Mouse (Mus musculus) G1E (cell line): ENCODE measurements around the gene Ackr2. TPM values are rescaled to one million over a fixed set of nuclear protein-coding genes. Genes with fewer than 3 reads are reported as not detected.

Experiments
- ATAC-seq: 2 replicates; pipeline ENCODE4 v1.8.0; 2016; ENCODE audit warnings: mild to moderate bottlenecking; ENCODE audit not compliant: insufficient number of reproducible peaks, poor library complexity, low FRiP score, severe bottlenecking; ENCODE audit errors: extremely low read depth
- DNase-seq: peaks from one replicate; pipeline ENCODE4 v3.0.0; 2012; ENCODE audit warnings: low spot score
- H3K27me3 ChIP-seq: 2 replicates; pipeline ENCODE4 v1.6.1; 2012; ENCODE audit warnings: mild to moderate bottlenecking, low read length, inconsistent platforms; ENCODE audit not compliant: insufficient read depth
- H3K36me3 ChIP-seq: replicated peaks from 2 replicates; pipeline ENCODE3; 2012; ENCODE audit warnings: mild to moderate bottlenecking, inconsistent platforms
- H3K4me1 ChIP-seq: 2 replicates; pipeline ENCODE4 v1.6.1; 2012; ENCODE audit warnings: low read depth, low read length, inconsistent platforms, mixed read lengths; ENCODE audit not compliant: insufficient read depth
- H3K4me3 ChIP-seq: 2 replicates; pipeline ENCODE4 v1.5.1; 2012; ENCODE audit warnings: low read depth, mild to moderate bottlenecking, inconsistent platforms, low read length, moderate library complexity, mixed read lengths
- H3K9me3 ChIP-seq: replicated peaks from 2 replicates; pipeline ENCODE4 v1.6.1; 2012; ENCODE audit warnings: inconsistent platforms
- CTCF ChIP-seq: IDR thresholded peaks from 2 replicates; pipeline ENCODE4 v1.5.1; 2012; ENCODE audit warnings: low read depth, low read length, inconsistent platforms, mixed read lengths
- GATA1 ChIP-seq: IDR thresholded peaks from 2 replicates; pipeline ENCODE4 v1.6.1; 2012; ENCODE audit warnings: borderline replicate concordance, low read length, inconsistent platforms, mixed read lengths
- GATA2 ChIP-seq: IDR thresholded peaks from 2 replicates; pipeline ENCODE4 v1.6.1; 2012; ENCODE audit warnings: low read depth, low read length, inconsistent platforms, borderline replicate concordance
- POLR2AphosphoS5 ChIP-seq: IDR thresholded peaks from 2 replicates; pipeline ENCODE4 v1.6.1; 2012; ENCODE audit warnings: low read depth, low read length, inconsistent platforms; ENCODE audit not compliant: insufficient replicate concordance
- TAL1 ChIP-seq: conservative IDR thresholded peaks from 2 replicates; pipeline ENCODE4 v1.6.1; 2012; ENCODE audit warnings: low read depth, low read length, inconsistent platforms, mixed read lengths
- polyA plus RNA-seq: library from polyadenylated mRNA; stranded (reverse); fragments of >175 nt; gene quantifications from 2 replicates; pipeline ENCODE4 v1.2.3, GENCODE M21; 2012
- total RNA-seq, 2 experiments: library from RNA; stranded (forward) in 1 of 2; stranded (reverse) in 1 of 2; fragments of 200-1000 nt in 1 of 2; fragments of >200 nt in 1 of 2; fragmentation: Nextera tagmentation in 1 of 2; gene quantifications; 2 replicates each; pipeline ENCODE4 v1.2.3; 2014 to 2017

Gene Ackr2
- total and polyA plus RNA-seq, 3 experiments: 0.11 TPM; not detected in 2

DNA sequence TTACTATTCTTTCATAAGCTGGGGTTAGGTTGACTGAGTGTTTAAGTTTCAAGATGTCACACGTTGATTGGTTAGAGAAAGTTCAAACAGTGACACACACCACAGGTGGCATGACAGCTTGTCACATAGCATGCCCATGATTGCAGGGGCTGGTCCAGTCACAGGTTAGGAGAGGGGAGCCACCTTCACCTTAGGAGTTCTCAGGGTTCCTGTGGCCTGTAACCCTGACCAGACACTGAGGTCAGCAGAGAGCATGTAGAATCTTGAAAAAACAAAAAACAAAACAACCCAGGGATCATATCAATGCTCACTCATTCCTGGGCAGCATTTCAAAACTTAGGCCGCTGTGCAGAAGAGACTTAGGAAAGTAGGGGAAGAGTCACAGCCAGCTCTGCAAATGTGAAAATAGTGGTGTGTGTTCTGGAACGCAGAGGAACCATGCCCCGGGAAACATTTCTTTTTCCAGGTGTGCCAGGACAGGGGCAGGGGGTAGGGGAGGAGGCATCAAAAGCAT is 8.2 kb upstream of the Ackr2 start:
- peaks cover 15% of the 10 kb centered on the region for H3K27me3 ChIP-seq
- no peak overlapping the region for H3K4me3 ChIP-seq
- DNase-seq (no peak), ATAC-seq (no peak)
- no peaks in the 10 kb centered on the region for H3K36me3 ChIP-seq
- H3K4me1 ChIP-seq: no peaks in the 10 kb centered on the region
- TF ChIP-seq GATA2 (no peak), POLR2AphosphoS5 (no peak), TAL1 (no peak), CTCF (no peak), GATA1 (no peak)
- H3K9me3 ChIP-seq: no peaks in the 10 kb centered on the region

GRCm38 (mm10) chr9:121890441-121890941 is 7.7 kb upstream of the Ackr2 start:
- Histone ChIP-seq H3K9me3 (no peaks in the 10 kb centered on the region), H3K36me3 (no peaks in the 10 kb centered on the region), H3K4me1 (no peaks in the 10 kb centered on the region), H3K27me3 (peaks cover 18% of the 10 kb centered on the region), H3K4me3 (no peak overlapping the region)
- no peak for TF ChIP-seq GATA2
- TF ChIP-seq GATA1: no peak
- no peak for TF ChIP-seq POLR2AphosphoS5
- no peak for TF ChIP-seq TAL1
- TF ChIP-seq CTCF: no peak
- DNase-seq: no peak
- no peak for ATAC-seq

GRCm38 (mm10) chr9:121891301-121891700 is 6.9 kb upstream of the Ackr2 start:
- no peak overlapping the region for H3K4me3 ChIP-seq
- ATAC-seq (no peak), DNase-seq (no peak)
- no peaks in the 10 kb centered on the region for H3K36me3 ChIP-seq
- no peaks in the 10 kb centered on the region for H3K9me3 ChIP-seq
- peaks cover 18% of the 10 kb centered on the region for H3K27me3 ChIP-seq
- TF ChIP-seq GATA1 (no peak), POLR2AphosphoS5 (no peak), TAL1 (no peak), CTCF (no peak), GATA2 (no peak)
- no peaks in the 10 kb centered on the region for H3K4me1 ChIP-seq

DNA sequence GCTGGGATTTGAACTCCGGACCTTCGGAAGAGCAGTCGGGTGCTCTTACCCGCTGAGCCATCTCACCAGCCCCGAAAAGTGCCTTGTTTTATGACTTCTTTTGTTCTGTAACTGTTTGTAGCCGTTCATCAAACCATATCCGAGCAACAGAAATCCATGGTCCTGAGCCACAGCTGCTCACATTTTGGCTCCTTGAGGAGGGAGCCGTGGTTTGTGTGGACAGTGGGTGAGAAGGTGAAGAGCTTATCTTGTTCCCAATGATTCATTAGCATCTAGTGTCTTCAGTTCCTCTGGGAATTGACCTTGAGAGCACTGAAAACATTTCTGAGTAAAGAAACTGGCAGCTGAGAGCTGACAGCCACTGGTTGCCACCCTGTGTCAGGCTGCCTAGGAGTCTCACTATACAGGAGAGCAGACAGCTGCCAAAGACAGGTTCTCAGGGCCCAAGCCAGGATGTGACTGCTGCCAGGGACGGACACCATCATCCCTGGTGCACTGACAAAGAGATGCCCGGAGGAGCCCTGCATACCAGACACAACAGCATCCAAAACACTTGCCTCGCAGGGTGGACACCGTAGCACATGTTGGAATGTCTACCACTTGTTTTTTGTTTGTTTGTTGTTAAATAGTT is 6.0 kb upstream of the Ackr2 start:
- TF ChIP-seq TAL1 (no peak), POLR2AphosphoS5 (no peak), GATA1 (no peak), GATA2 (no peak), CTCF (no peak)
- Histone ChIP-seq H3K4me3 (no peak overlapping the region), H3K36me3 (no peaks in the 10 kb centered on the region), H3K4me1 (no peaks in the 10 kb centered on the region), H3K9me3 (no peaks in the 10 kb centered on the region), H3K27me3 (peaks cover 21% of the 10 kb centered on the region)
- ATAC-seq (no peak), DNase-seq (no peak)

DNA sequence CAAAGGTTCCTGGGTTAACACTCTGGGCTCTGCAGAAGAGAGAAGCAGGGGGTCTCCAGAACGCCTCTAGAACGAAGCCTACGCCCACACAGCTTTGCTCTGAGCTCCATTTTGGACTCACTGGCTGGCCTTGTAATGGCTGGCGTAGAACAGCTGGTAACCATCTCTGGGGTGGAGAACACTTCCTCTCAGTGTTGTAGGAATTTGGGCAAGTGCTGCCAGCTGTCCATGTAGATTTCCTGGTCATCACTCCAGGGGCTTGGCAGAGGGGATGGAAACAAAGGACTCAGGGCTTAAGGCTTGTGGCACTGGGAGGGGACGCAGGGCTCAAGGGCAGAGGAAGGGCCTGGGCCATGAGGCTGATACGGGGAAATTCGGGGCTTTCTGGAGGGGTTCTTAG is 3.7 kb upstream of the Ackr2 start:
- H3K36me3 ChIP-seq: no peaks in the 10 kb centered on the region
- DNase-seq: no peak
- no peaks in the 10 kb centered on the region for H3K4me1 ChIP-seq
- TF ChIP-seq CTCF (no peak), POLR2AphosphoS5 (no peak)
- H3K4me3 ChIP-seq: no peak overlapping the region
- H3K9me3 ChIP-seq: no peaks in the 10 kb centered on the region
- no peak for ATAC-seq
- H3K27me3 ChIP-seq: peaks cover 25% of the 10 kb centered on the region

- H3K36me3 ChIP-seq: no peaks in the 10 kb centered on the region
- no peak for DNase-seq
Observed at GRCm38 (mm10) chr9:121895392-121895993, 2.7 kb upstream of the Ackr2 start.

More at GRCm38 (mm10) chr9:121895392-121895993, 2.7 kb upstream of the Ackr2 start:
- Histone ChIP-seq H3K4me3 (no peak overlapping the region), H3K4me1 (no peaks in the 10 kb centered on the region), H3K9me3 (no peaks in the 10 kb centered on the region), H3K27me3 (peaks cover 23% of the 10 kb centered on the region; the same call in 1 of the 2 replicates)
- no peak for ATAC-seq
- no peak for TF ChIP-seq POLR2AphosphoS5
- no peak for TF ChIP-seq GATA1
- TF ChIP-seq TAL1: no peak
- no peak for TF ChIP-seq CTCF
- no peak for TF ChIP-seq GATA2
